Mouse (Mus musculus): ENCODE measurements around the gene Olfr767. TPM values are rescaled to one million over a fixed set of nuclear protein-coding genes. Genes with fewer than 3 reads are reported as not detected.
"Not testable (repeated sequence)": the region's sequence is repeated elsewhere in the genome, so short reads cannot be mapped to it uniquely, and the experiment has no call there.

The Olfr767 gene
- total RNA-seq (2017), result not detected in 2 replicates

DNA sequence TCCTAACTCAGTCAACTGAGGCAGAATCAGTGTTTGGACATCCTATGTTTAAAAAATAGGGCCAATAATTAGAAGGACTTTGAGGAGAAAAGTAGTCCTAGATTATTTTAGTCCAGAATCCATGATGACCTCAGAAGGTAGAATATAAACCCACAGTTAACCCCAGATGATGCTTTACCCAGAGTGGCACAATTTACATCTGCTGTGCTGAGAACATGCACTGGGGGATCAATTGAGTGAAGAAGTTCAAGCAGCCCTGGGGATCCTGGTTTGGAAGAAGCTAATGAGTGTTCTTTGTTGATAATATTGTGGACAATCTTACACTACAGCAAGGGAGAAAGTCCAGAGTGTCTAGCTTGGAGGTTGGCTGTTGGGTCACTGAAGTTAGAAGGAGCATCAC lies at the start of gene Olfr767:
TSS of gene Olfr767 (minus strand) at position 101 of the 400 bp plus-strand sequence.
- not testable (repeated sequence) for ATAC-seq (replicated peaks; ENCODE audit: low read depth, poor library complexity, severe bottlenecking)

DNA sequence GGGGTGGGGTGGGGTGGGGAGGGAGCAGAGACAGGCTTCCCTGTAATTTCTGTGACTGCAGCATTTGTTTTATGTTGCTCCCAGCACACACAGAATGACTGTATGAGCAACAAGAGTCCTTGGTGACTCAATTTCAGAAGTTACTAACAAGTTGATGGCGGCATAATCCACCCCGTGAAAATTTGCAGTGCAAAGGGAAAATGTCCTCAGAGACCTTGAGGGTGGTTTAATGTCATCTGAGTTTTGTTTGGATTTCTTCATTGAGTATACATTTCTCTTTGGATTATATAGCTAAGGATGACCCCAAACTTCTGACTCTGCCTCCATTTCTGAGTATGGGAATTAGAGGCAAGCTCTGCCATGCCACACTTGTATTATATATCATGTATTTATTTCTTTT lies 35.1 kb upstream of the Olfr767 start, which contains the start of gene Olfr769:
TSS of gene Olfr769 (minus strand) at position 101 of the 400 bp plus-strand sequence.
- ATAC-seq (replicated peaks; ENCODE audit: low read depth, poor library complexity, severe bottlenecking), result no peak

DNA sequence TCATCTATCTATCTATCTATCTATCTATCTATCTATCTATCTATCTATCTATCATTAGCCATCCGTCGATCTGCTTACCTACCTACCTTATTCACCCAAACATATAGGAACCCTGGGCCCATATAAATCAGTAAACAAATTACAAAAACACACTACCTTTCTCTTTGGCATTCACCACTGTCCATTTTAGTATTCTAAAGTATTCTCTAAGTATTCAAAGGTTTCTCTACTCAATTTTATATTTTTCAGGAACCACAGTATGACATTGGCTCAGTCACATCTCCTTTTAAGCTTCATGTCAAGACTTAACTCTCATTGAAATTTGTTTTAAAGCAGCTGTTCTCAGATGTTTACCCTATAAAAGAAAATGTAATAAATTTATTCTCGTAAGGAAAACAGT lies 32.4 kb upstream of the Olfr767 start:
- ATAC-seq (replicated peaks; ENCODE audit: low read depth, poor library complexity, severe bottlenecking), result peak; percentile 64

DNA sequence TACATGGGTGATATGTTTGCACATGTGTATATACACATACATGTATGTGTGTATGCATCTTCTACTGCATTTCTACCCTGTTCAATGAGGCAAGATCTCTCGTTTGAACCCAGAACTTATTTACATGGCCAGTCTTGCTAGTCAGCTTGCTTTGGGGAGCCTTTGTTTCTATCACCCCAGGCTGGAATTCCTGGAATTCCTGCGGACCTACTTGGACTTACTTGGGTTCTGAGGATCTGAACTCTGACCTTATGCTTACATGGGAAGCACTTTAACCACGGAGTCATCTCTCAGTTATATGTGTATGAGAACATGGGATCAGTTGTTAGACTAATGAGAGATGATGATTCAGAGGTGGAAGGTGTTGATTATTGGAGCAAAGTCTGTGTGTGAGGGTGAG lies 18.5 kb upstream of the Olfr767 start:
- no peak for ATAC-seq (replicated peaks; ENCODE audit: low read depth, poor library complexity, severe bottlenecking)

DNA sequence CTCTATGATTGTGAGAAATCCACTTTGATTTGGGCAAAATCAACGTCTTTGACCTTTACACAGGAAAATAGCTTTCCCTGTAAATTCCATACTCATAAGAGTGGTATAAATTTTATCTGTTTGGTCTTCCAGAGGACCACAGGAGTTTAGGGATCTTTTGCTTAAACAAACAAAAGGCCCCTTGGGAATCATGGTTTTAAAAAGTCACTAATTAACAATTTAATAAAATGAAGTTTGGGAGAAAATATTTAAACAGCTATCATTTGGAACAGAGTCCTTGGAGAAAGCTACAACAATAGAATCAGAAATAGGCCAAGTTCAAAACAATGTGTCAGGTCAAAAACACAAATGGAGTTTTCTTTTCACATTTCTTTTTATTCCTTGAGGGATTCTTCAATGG lies 16.6 kb upstream of the Olfr767 start, which contains the start of gene Olfr768:
TSS of gene Olfr768 (minus strand) at position 101 of the 400 bp plus-strand sequence.
- ATAC-seq (replicated peaks; ENCODE audit: low read depth, poor library complexity, severe bottlenecking), result no peak

DNA sequence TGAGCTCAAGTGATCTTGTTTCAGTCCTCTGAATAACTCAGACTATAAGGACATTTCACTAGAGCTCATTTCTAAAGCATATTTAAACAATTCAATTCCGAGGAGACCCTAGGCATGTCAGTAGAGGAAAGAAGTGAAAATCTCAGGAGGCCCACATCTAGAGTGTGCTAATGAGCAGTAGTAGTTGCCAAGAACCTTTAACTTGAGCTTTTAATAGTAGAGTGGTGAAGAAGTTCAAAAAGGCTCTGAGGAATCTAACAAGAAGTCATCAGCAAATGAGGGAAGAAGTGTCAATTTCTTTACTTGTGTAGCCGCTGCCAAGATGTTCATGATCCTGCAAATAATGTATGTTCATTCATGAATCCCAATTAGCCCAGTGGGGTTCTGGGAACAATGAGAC lies 13.8 kb downstream of the Olfr767 start, which contains the start of gene Olfr766-ps1:
TSS of gene Olfr766-ps1 (minus strand) at position 101 of the 400 bp plus-strand sequence.
- no peak for ATAC-seq (replicated peaks; ENCODE audit: low read depth, poor library complexity, severe bottlenecking)

DNA sequence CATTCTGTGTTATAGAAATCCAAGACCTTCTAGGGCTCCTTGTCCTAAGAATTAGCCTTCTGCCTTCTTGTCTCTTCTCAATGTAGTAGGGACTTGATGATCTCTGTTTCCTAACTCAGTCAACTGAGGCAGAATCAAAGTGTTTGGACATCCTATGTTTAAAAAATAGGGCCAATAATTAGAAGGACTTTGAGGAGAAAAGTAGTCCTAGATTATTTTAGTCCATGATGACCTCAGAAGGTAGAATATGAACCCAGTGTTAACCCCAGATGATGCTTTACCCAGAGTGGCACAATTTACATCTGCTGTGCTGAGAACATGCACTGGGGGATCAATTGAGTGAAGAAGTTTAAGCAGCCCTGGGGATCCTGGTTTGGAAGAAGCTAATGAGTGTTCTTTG lies 32.8 kb downstream of the Olfr767 start, which contains the start of gene Olfr765:
TSS of gene Olfr765 (minus strand) at position 101 of the 400 bp plus-strand sequence.
- ATAC-seq (replicated peaks; ENCODE audit: low read depth, poor library complexity, severe bottlenecking), result not testable (repeated sequence)

DNA sequence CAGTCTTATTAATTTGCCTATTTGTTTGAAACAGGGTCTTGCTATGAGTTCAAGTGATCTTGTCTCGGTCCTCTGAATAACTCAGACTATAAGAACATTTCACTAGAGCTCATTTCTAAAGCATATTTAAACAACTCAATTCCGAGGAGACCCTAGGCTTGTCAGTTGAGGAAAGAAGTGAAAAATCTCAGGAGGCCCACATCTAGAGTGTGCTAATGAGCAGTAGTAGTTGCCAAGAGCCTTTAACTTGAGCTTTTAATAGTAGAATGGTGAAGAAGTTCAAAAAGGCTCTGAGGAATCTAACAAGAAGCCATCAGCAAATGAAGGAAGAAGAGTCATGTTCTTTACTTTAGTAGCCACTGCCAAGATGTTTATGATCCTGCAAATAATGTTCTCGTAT lies 42.9 kb downstream of the Olfr767 start, which contains the start of gene Olfr764-ps1:
TSS of gene Olfr764-ps1 (minus strand) at position 101 of the 400 bp plus-strand sequence.
- ATAC-seq (replicated peaks; ENCODE audit: low read depth, poor library complexity, severe bottlenecking), result no peak

DNA sequence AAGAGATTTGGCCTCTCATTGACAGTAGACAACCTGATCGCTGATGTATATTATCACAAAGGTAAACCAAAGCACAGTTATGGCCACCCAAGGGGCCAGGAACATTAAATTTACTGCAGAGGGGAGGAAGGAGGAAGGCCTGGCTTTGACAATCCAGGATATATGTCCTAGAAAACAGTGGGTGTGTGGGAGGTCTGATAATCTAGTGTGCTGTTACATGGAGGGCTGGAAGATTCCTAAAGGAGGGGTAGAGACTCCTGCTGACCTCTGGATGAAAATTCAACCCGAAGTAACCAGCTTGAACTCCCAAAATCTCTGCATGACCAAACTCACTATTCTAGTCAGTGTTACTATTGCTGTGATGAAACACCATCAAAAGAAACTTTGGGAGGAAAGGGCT lies 54.4 kb downstream of the Olfr767 start:
- no peak for ATAC-seq (replicated peaks; ENCODE audit: low read depth, poor library complexity, severe bottlenecking)

DNA sequence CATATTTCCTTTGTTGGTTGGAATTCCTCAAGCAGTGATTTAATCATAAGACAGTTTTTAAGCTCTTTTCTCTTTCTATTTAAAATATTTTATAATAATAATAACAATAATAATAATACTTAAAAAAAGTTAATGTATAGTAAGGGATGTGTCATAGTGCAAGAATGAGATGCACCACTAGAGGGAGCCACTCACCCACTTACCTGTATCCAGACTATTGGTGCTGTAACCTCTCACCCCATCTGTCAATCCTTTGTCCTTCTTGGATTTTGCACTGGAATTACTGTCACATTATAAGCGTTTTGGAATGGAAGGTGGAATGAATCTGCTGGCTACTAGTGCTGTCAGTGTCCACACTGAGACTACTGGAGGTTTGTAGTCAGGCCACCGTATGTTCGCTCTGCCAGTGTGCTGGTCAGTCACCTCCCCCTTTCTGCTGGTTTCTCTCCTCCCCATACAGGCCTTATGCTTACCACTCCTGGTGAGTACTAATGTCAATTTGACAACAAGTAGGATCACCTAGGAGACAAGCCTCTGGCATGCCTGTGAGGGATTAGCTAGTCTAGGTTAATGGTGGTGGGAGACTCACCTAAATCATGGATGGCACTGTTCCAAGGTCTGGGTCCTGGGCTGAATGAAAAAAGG lies 56.6 kb downstream of the Olfr767 start:
- ATAC-seq (replicated peaks; ENCODE audit: low read depth, poor library complexity, severe bottlenecking), result peak; percentile 83; the same call in 1 of the 2 replicates

Other genes starting within 250 kb of the Olfr767 start
- 0.39 TPM in 1 of 2 replicates, not detected in the other for gene Gdf11, start 191.2 kb downstream of the Olfr767 start, total RNA-seq (2017)
- gene Cd63, start 181.9 kb downstream of the Olfr767 start, total RNA-seq (2017), result 38.5 and 39.6 TPM in 2 replicates
- gene Rdh5, start 160.0 kb downstream of the Olfr767 start, total RNA-seq (2017), result 2.7 and 7.7 TPM in 2 replicates
- 95.3 and 109 TPM in 2 replicates for gene Bloc1s1, start 158.9 kb downstream of the Olfr767 start, total RNA-seq (2017)
- gene Itga7, start 149.1 kb downstream of the Olfr767 start, total RNA-seq (2017), result not detected in 2 replicates
- not detected in 2 replicates for gene Mettl7b, start 121.9 kb downstream of the Olfr767 start, total RNA-seq (2017)
- gene Olfr9, start 93.5 kb downstream of the Olfr767 start, total RNA-seq (2017), result not detected in 2 replicates
- gene Olfr763, start 72.1 kb downstream of the Olfr767 start, total RNA-seq (2017), result not detected in 2 replicates
- gene Olfr764-ps1, start 43.0 kb downstream of the Olfr767 start, total RNA-seq (2017), result not detected in 2 replicates
- not detected in 2 replicates for gene Olfr765, start 32.9 kb downstream of the Olfr767 start, total RNA-seq (2017)
- gene Olfr766-ps1, start 13.9 kb downstream of the Olfr767 start, total RNA-seq (2017), result not detected in 2 replicates
- gene Olfr768, start 16.5 kb upstream of the Olfr767 start, total RNA-seq (2017), result not detected in 2 replicates
- not detected in 2 replicates for gene Olfr769, start 35.0 kb upstream of the Olfr767 start, total RNA-seq (2017)
- gene Olfr770, start 56.1 kb upstream of the Olfr767 start, total RNA-seq (2017), result not detected in 2 replicates
- not detected in 2 replicates for gene Olfr771, start 81.8 kb upstream of the Olfr767 start, total RNA-seq (2017)
- gene Olfr772, start 95.0 kb upstream of the Olfr767 start, total RNA-seq (2017), result not detected in 2 replicates
- gene Olfr773, start 104.5 kb upstream of the Olfr767 start, total RNA-seq (2017), result not detected in 2 replicates
- gene Olfr774, start 153.3 kb upstream of the Olfr767 start, total RNA-seq (2017), result not detected in 2 replicates
- gene Olfr775, start 165.5 kb upstream of the Olfr767 start, total RNA-seq (2017), result not detected in 2 replicates
- gene Olfr776, start 176.2 kb upstream of the Olfr767 start, total RNA-seq (2017), result not detected in 2 replicates
- not detected in 2 replicates for gene Olfr777, start 188.6 kb upstream of the Olfr767 start, total RNA-seq (2017)
- not detected in 2 replicates for gene Olfr780, start 235.2 kb upstream of the Olfr767 start, total RNA-seq (2017)
- gene Olfr781, start 245.9 kb upstream of the Olfr767 start, total RNA-seq (2017), result not detected in 2 replicates

Measured in common myeloid progenitor, adult 5-6 weeks (primary cell).